Mouse (Mus musculus) B cell, adult 2 months (primary cell): ENCODE results near the gene Slc48a1.

Source experiments
- DNase-seq, 2 experiments: peaks; one replicate each; pipeline ENCODE4 v3.0.0; 2022

Gene Slc48a1

GRCm38 (mm10) chr15:97755361-97755760 lies 23.0 kb upstream of the Slc48a1 start:
- no peak for DNase-seq

- no peak for DNase-seq
Measured at GRCm38 (mm10) chr15:97760006-97760405, 18.3 kb upstream of the Slc48a1 start.

GRCm38 (mm10) chr15:97760952-97761351 lies 17.4 kb upstream of the Slc48a1 start:
- no peak for DNase-seq

- DNase-seq, result no peak
Measured at GRCm38 (mm10) chr15:97761438-97761837, 16.9 kb upstream of the Slc48a1 start.

- DNase-seq, result no peak
Measured at GRCm38 (mm10) chr15:97762733-97763132, 15.6 kb upstream of the Slc48a1 start.

GRCm38 (mm10) chr15:97763256-97764049 lies 14.9 kb upstream of the Slc48a1 start:
- DNase-seq, result no peak

- no peak for DNase-seq
Measured at GRCm38 (mm10) chr15:97764532-97764931, 13.8 kb upstream of the Slc48a1 start.

GRCm38 (mm10) chr15:97765090-97765794 lies 13.1 kb upstream of the Slc48a1 start:
- DNase-seq, result no peak

- no peak for DNase-seq
Measured at GRCm38 (mm10) chr15:97766194-97766593, 12.1 kb upstream of the Slc48a1 start.

- no peak for DNase-seq
Measured at GRCm38 (mm10) chr15:97766594-97767279, 11.6 kb upstream of the Slc48a1 start.

GRCm38 (mm10) chr15:97767280-97768186 lies 10.8 kb upstream of the Slc48a1 start, which contains the start of gene Rapgef3:
Gene Rapgef3, minus strand, starts transcription at chr15:97767972.
- DNase-seq, result peak; percentile 85 to 86

GRCm38 (mm10) chr15:97768192-97768591 lies 10.1 kb upstream of the Slc48a1 start:
- DNase-seq, result peak; percentile 44 to 45

- no peak for DNase-seq
Measured at GRCm38 (mm10) chr15:97770280-97770679, 8.0 kb upstream of the Slc48a1 start.

GRCm38 (mm10) chr15:97773108-97773507 lies 5.2 kb upstream of the Slc48a1 start:
- DNase-seq, result no peak

GRCm38 (mm10) chr15:97773961-97774370 lies 4.4 kb upstream of the Slc48a1 start:
- no peak for DNase-seq

GRCm38 (mm10) chr15:97776514-97776913 lies 1.8 kb upstream of the Slc48a1 start:
- DNase-seq, result peak; percentile 83 to 85

GRCm38 (mm10) chr15:97776919-97777318 lies 1.4 kb upstream of the Slc48a1 start:
- no peak for DNase-seq

- DNase-seq, result no peak
Measured at GRCm38 (mm10) chr15:97779576-97779975, 1.3 kb downstream of the Slc48a1 start.

- no peak for DNase-seq
Measured at GRCm38 (mm10) chr15:97780611-97781031, 2.3 kb downstream of the Slc48a1 start.

GRCm38 (mm10) chr15:97781961-97782748 lies 3.8 kb downstream of the Slc48a1 start:
- DNase-seq, result no peak

GRCm38 (mm10) chr15:97782749-97783105 lies 4.4 kb downstream of the Slc48a1 start:
- DNase-seq, result peak; percentile 90 to 91
